In the genomic region with DNA sequence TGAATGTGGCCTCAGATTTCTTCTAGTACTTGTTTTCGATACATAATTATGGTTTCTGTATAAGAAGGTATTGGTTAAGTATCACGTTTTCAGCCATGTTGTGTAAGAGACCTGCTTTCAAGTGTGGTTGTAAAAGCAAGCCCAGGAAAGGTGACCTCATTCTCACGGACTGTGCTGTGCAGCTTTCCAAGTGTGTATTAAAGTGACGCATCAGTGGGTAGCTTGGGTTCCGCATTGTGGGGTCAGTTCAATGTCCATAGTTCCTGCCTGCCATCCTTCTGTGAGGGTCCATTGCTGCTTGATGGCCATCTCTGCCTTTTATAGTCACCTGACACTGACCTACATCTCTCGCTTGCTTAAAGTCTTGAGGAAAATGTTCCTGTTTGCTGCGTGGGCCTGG, we compare ENCODE assay signal across 20 mouse cellular contexts. TPM values are rescaled to one million over a fixed set of nuclear protein-coding genes. Genes with fewer than 3 reads are reported as not detected.
"Had no signal": no experiment of that assay in that cellular context is flagged by ENCODE, and none has a peak within 500 bp of the region (broad histone marks: within the 10 kb centered on the region; RNA-seq: fewer than 3 reads in every experiment).

No protein-coding gene starts in this region.

- H3K4me3 ChIP-seq: hindbrain, embryonic 15.5 days; limb, embryonic 10.5 days; limb, embryonic 13.5 days; lung, embryonic 15.5 days; megakaryocyte, embryonic 14.5 days; midbrain, embryonic 10.5 days; midbrain, embryonic 13.5 days; myocyte; neural tube, embryonic 13.5 days; stomach, embryonic 15.5 days had no signal

- H3K27ac ChIP-seq: hindbrain, embryonic 15.5 days; limb, embryonic 10.5 days; limb, embryonic 13.5 days; lung, embryonic 15.5 days; midbrain, embryonic 10.5 days; midbrain, embryonic 13.5 days; neural tube, embryonic 13.5 days; stomach, embryonic 15.5 days had no signal

- DNase-seq: lung, adult 18-20 months; lung, postnatal 10 days; lung, postnatal 36 days; retina, postnatal 1 day; right cerebral cortex, postnatal 25 days; spleen, adult 18-20 months; thymus, postnatal 25 days had no signal

- ATAC-seq: intestine, postnatal 0 days; midbrain, embryonic 13.5 days; midbrain, embryonic 16.5 days had no signal

- H3K27me3 ChIP-seq: hindbrain, embryonic 15.5 days; limb, embryonic 13.5 days; lung, embryonic 15.5 days; megakaryocyte, embryonic 14.5 days; midbrain, embryonic 13.5 days; neural tube, embryonic 13.5 days; stomach, embryonic 15.5 days had no signal

- H3K4me2 ChIP-seq: hindbrain, embryonic 15.5 days; limb, embryonic 13.5 days; lung, embryonic 15.5 days; midbrain, embryonic 13.5 days; neural tube, embryonic 13.5 days; stomach, embryonic 15.5 days had no signal

- H3K9me3 ChIP-seq: hindbrain, embryonic 15.5 days; limb, embryonic 10.5 days; limb, embryonic 13.5 days; lung, embryonic 15.5 days; megakaryocyte, embryonic 14.5 days; midbrain, embryonic 10.5 days; midbrain, embryonic 13.5 days; neural tube, embryonic 13.5 days; stomach, embryonic 15.5 days had no signal

- H3K9ac ChIP-seq: hindbrain, embryonic 15.5 days; limb, embryonic 13.5 days; lung, embryonic 15.5 days; midbrain, embryonic 13.5 days; neural tube, embryonic 13.5 days; stomach, embryonic 15.5 days had no signal

- H3K4me1 ChIP-seq: limb, embryonic 13.5 days had no signal

RNA-seq across cellular contexts. Expression of gene Gm49325, which starts 10.9 kb away (rescaled TPM):
- polyA plus RNA-seq: liver, adult 2 months had no signal
